Mouse (Mus musculus) embryonic facial prominence, embryonic 11.5 days (tissue): ENCODE measurements around the gene Gpr158. TPM values are rescaled to one million over a fixed set of nuclear protein-coding genes. Genes with fewer than 3 reads are reported as not detected.

Source experiments
- ATAC-seq: fragments of 200-750 bp; cut with Nextera tagmentation; replicated peaks from 2 replicates; pipeline ENCODE4 v1.8.0; 2017; ENCODE audit warnings: low read depth; ENCODE audit not compliant: insufficient number of reproducible peaks, low FRiP score, low TSS enrichment
- DNase-seq: peaks from one replicate; pipeline ENCODE4 v3.0.0-alpha.2; 2015; ENCODE audit warnings: low spot score
- H3K27ac ChIP-seq: fragments of 300-500 bp; sonication (generic); replicated peaks from 2 replicates; pipeline ENCODE4 v1.5.1; 2014; ENCODE audit warnings: mild to moderate bottlenecking, low read depth, low read length, control low read depth
- H3K27me3 ChIP-seq: fragments of 300-500 bp; sonication (generic); 2 replicates; pipeline ENCODE4 v1.6.1; 2014; ENCODE audit warnings: mild to moderate bottlenecking, low read length, moderate library complexity, mixed read lengths; ENCODE audit not compliant: control insufficient read depth, insufficient read depth
- H3K36me3 ChIP-seq: fragments of 300-500 bp; sonication (generic); replicated peaks from 2 replicates; pipeline ENCODE4 v1.6.1; 2014; ENCODE audit warnings: low read depth, mild to moderate bottlenecking, low read length, moderate library complexity, mixed read lengths; ENCODE audit not compliant: control insufficient read depth, insufficient read depth
- H3K4me1 ChIP-seq: fragments of 300-500 bp; sonication (generic); 2 replicates; pipeline ENCODE4 v1.6.1; 2014; ENCODE audit warnings: low read length, mixed read lengths; ENCODE audit not compliant: control insufficient read depth, insufficient read depth
- H3K4me2 ChIP-seq: fragments of 300-500 bp; sonication (generic); 2 replicates; pipeline ENCODE4 v1.6.1; 2014; ENCODE audit warnings: low read depth, mild to moderate bottlenecking, control low read depth, low read length, moderate library complexity
- H3K4me3 ChIP-seq: fragments of 300-500 bp; sonication (generic); 2 replicates; pipeline ENCODE4 v1.5.1; 2014; ENCODE audit warnings: low read depth, low read length, control low read depth
- H3K9ac ChIP-seq: fragments of 300-500 bp; sonication (generic); replicated peaks from 2 replicates; pipeline ENCODE4 v1.6.1; 2014; ENCODE audit warnings: mild to moderate bottlenecking, control low read depth, low read length
- H3K9me3 ChIP-seq: fragments of 300-500 bp; sonication (generic); replicated peaks from 2 replicates; pipeline ENCODE4 v1.6.1; 2016; ENCODE audit warnings: mild to moderate bottlenecking, low read length, inconsistent platforms, mixed read lengths; ENCODE audit not compliant: control insufficient read depth
- WGBS: fragments of 180-500 bp; shearing (Covaris S2); extraction: QIAGEN DNeasy Blood & Tissue Kit; methylation state at CpG from one replicate; pipeline ENCODE4 v1.1.7; 2014; 5-methylcytosine and 5-hydroxymethylcytosine counted together
- polyA plus RNA-seq: library from polyadenylated mRNA; unstranded; fragments of >200 nt; fragmentation: Nextera tagmentation; extraction: Ambion mirVana; gene quantifications from 2 replicates; pipeline ENCODE4 v1.2.1, GENCODE M21; 2014

The Gpr158 gene
- polyA plus RNA-seq, 1 experiment from 2014 or later = 0.21 TPM

DNA sequence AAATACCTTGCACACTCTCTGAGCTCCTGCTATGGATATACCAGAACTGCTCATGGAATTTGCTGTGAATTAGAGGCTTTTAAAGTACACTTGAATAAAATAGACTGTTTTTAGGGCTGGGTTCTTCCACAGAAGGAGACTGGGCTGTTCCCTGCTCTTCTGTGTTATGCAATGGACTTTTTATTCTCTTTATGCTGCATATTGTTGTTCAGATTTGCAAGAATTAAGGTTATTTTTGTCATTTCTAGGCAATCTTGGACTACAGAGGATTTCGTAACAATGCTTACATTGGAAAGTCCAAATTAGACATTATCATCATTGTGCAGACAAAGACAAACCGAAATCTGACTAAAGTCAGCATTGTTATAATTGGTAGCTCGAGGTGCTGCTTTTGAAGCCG is 298.4 kb downstream of the Gpr158 start:
- no peak overlapping the region for H3K4me2 ChIP-seq
- H3K4me1 ChIP-seq = no peaks in the 10 kb centered on the region
- H3K9ac ChIP-seq = no peak overlapping the region
- no peak overlapping the region for H3K27ac ChIP-seq
- ATAC-seq = no peak
- H3K27me3 ChIP-seq = no peaks in the 10 kb centered on the region
- H3K9me3 ChIP-seq = no peaks in the 10 kb centered on the region
- H3K36me3 ChIP-seq = no peaks in the 10 kb centered on the region
- 78% methylated on average over 4 of the region's 4 CpGs for whole genome bisulfite sequencing
- H3K4me3 ChIP-seq = no peak overlapping the region
- DNase-seq = no peak

DNA sequence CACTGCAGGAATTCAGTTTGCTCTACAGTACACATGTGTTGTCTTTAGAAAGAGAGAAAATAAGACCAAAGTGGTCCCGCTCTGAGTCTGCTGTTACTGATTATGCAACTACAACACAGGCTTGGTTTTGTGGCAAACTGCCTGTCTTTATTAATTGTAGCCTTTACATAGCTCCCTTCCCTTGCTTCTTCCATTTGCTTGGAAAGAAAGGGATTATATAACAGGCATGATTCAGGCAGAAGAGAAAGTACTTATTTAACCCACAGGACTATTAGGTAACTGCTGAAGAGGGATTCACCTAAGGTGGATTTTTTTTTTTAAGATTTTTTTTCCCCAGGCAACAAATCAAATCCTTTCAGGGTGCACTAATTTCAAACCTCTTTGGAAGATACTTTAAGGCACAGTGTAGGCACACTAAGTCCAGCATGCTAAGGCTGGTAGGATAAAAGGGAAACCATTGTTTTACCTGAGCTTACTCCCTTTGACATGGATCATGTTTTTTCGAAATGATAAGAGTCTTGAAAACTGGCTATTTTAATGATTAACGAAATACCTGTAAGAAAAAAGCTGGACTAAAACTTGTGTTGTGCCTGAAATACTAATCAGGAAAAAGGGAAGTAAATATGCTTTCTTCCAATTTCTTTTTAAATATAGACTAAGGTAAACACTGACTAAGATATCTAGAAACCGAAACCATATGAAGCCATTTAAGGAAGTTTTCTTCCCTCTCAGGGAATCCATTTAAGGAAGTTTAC is 308.9 kb downstream of the Gpr158 start:
- H3K36me3 ChIP-seq = no peaks in the 10 kb centered on the region
- H3K9ac ChIP-seq = no peak overlapping the region
- DNase-seq (no peak), ATAC-seq (no peak)
- H3K9me3 ChIP-seq = no peaks in the 10 kb centered on the region
- H3K4me3 ChIP-seq = no peak overlapping the region
- no peak overlapping the region for H3K27ac ChIP-seq
- H3K27me3 ChIP-seq = no peaks in the 10 kb centered on the region
- WGBS = 83% methylated on average over 4 of the region's 4 CpGs
- no peaks in the 10 kb centered on the region for H3K4me1 ChIP-seq
- H3K4me2 ChIP-seq = no peak overlapping the region

DNA sequence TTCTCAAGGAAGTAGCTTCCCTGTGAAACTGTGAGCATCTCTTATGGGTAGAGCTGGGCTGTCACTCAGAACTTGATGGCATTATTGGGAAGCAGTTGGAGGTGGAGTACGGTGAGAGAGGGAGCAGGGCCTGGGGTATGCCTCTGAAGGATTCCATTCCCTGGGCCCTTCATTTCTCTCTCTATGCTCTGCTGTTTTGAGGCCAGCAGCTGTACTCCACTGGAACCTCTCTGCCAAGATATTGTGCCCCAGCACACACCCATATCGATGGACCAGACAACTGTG is 309.4 kb downstream of the Gpr158 start:
- H3K27ac ChIP-seq = no peak overlapping the region
- 72% methylated on average over 2 of the region's 2 CpGs for WGBS
- H3K4me2 ChIP-seq = no peak overlapping the region
- no peak for ATAC-seq
- no peaks in the 10 kb centered on the region for H3K9me3 ChIP-seq
- no peaks in the 10 kb centered on the region for H3K4me1 ChIP-seq
- DNase-seq = no peak
- no peak overlapping the region for H3K9ac ChIP-seq
- H3K36me3 ChIP-seq = no peaks in the 10 kb centered on the region
- H3K4me3 ChIP-seq = no peak overlapping the region
- H3K27me3 ChIP-seq = no peaks in the 10 kb centered on the region

DNA sequence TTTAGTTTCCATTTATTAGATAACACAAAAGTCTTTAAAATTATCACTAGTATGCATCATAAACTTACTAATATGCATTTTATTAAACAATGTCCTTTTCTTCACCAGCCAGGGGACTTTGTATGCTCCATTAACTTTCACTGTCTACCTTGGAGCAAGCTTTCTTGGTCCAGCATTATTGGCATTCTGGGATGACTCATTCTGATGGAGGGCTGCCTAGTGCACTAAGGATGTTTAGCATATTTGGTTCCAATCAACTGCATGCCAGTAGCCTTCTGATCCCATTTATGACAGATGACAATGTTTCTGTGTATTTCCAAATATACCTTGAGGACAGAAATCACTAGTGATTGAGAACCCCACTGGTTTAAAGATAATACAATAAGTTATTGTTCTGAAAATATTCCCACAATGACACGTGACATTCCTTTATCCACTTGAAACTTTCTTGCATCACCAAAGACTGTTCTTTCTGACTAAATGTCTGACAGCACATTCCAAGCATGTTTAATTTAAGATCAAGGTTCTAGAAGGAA is 313.5 kb downstream of the Gpr158 start:
- WGBS = 72% methylated on average over 1 of the region's 1 CpGs
- Histone ChIP-seq H3K36me3 (no peaks in the 10 kb centered on the region), H3K9ac (no peak overlapping the region), H3K9me3 (no peaks in the 10 kb centered on the region), H3K4me2 (no peak overlapping the region), H3K4me3 (no peak overlapping the region), H3K27me3 (no peaks in the 10 kb centered on the region), H3K27ac (no peak overlapping the region), H3K4me1 (no peaks in the 10 kb centered on the region)
- no peak for ATAC-seq
- DNase-seq = no peak

DNA sequence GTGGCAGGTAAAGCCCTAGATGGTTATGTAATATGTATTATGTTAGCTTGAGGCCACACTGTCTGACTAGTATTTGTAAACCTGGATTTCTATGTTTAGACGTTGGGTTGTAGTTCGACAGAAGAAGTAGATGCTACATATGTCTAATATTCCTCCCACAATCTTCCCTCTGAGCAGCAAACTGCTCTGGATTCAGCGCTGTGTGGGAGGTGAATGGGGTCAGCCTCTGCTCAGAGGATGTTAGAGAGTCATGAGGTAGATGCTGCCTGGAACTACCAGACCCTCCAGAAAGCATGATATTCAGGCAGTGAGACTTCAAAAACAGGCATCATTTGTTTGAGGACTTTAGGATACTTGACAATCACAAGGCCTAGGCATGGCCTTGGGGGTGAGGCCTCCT is 317.4 kb downstream of the Gpr158 start:
- DNase-seq = no peak
- no peak overlapping the region for H3K9ac ChIP-seq
- no peaks in the 10 kb centered on the region for H3K27me3 ChIP-seq
- H3K4me3 ChIP-seq = no peak overlapping the region
- no peak for ATAC-seq
- no peaks in the 10 kb centered on the region for H3K9me3 ChIP-seq
- no peak overlapping the region for H3K4me2 ChIP-seq
- no peaks in the 10 kb centered on the region for H3K36me3 ChIP-seq
- no peak overlapping the region for H3K27ac ChIP-seq
- 88% methylated on average over 3 of the region's 3 CpGs for WGBS
- no peaks in the 10 kb centered on the region for H3K4me1 ChIP-seq

DNA sequence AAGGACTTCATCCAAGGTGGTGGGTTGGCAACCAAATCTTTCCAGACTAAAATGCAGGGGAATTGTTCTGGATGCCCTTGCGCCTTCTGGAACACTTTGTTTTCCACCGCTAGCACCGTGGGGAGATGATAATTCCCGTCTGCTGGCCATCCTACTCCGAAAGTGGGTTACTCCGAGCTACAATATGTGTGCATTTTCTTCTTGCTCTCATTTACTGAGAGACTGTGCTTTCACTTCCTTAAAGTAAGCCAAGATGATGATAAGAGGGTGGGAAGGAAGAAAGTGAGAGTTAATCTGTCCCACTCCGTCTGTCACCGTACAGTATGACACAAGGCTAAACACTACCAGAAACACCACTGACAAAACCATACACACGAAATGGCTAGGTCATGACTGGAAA is 325.8 kb downstream of the Gpr158 start:
- no peak overlapping the region for H3K27ac ChIP-seq
- ATAC-seq = no peak
- WGBS = 93% methylated on average over 9 of the region's 9 CpGs

DNA sequence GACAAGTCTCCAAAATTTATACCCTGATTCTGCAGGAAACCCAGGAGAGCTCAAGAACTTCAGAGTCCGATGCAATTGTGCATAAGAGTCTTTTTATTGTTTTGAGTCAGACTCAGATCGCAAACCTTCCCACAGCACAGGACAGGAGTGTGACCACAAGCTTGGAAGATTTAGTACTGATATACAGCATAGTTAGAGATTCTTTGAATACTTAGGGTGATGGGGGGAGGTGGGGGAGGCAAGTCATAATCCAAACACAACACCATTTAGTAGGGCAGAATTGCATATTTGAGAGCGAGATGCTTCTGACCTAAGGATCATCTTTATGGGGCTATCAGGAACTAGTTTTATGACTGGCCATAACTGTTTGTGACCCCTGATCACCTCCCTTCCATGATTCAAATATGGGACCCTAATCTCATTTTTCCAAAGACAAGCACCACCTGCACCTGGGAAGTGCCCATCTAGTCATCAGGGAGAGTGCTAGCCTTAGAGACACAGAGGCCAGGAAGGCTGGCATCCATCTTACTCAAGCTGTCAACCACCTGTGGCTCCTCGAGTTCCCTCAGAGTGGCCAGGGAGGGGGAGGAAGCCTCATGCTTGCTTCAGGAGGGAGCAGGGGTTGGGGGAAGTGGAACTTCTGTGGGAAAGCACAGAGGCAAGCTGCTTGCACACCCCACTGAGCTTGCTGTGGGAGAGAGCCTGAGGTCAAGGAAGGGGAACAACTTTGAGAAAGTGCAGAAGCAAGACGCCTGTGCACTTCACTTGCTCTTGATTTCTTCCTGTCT is 326.7 kb downstream of the Gpr158 start:
- ATAC-seq = no peak
- Histone ChIP-seq H3K27ac (no peak overlapping the region), H3K4me1 (no peaks in the 10 kb centered on the region), H3K9me3 (no peaks in the 10 kb centered on the region), H3K27me3 (no peaks in the 10 kb centered on the region), H3K4me3 (no peak overlapping the region), H3K36me3 (no peaks in the 10 kb centered on the region), H3K4me2 (no peak overlapping the region), H3K9ac (no peak overlapping the region)
- DNase-seq = no peak
- WGBS = 80% methylated on average over 5 of the region's 5 CpGs

More for the DNA sequence above, 325.8 kb downstream of the Gpr158 start:
- Histone ChIP-seq H3K36me3 (no peaks in the 10 kb centered on the region), H3K4me3 (no peak overlapping the region), H3K9ac (no peak overlapping the region), H3K4me2 (no peak overlapping the region), H3K4me1 (no peaks in the 10 kb centered on the region), H3K27me3 (no peaks in the 10 kb centered on the region), H3K9me3 (no peaks in the 10 kb centered on the region)
- DNase-seq = no peak

DNA sequence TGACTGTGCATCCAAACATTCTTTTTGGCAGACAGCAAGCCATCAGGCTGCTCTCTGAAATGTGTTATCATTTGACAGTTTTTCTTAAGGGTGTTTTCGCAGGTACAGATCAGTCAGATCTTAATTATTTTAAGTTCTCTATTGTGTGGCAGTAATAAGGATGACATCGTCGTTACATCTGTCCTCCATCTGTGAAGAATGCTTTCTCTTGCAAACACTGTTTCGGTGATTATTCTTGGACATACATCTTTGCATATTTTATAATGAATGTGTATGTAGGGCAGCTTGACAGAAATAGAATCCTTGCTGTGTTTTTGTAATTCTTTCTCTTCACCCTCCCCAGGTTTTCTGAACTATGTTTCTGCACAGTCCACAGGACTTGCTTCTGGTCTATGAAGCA is 360.7 kb downstream of the Gpr158 start:
- no peak overlapping the region for H3K9ac ChIP-seq
- no peaks in the 10 kb centered on the region for H3K4me1 ChIP-seq
- ATAC-seq (no peak), DNase-seq (no peak)
- no peaks in the 10 kb centered on the region for H3K27me3 ChIP-seq
- no peak overlapping the region for H3K4me2 ChIP-seq
- 86% methylated on average over 4 of the region's 4 CpGs for WGBS
- no peaks in the 10 kb centered on the region for H3K36me3 ChIP-seq
- no peaks in the 10 kb centered on the region for H3K9me3 ChIP-seq
- no peak overlapping the region for H3K27ac ChIP-seq
- H3K4me3 ChIP-seq = no peak overlapping the region
